Mouse (Mus musculus) thymus, adult 2 months (tissue): ENCODE results near the gene Sec24c. TPM values are rescaled to one million over a fixed set of nuclear protein-coding genes. Genes with fewer than 3 reads are reported as not detected.

Source experiments
- DNase-seq: peaks from one replicate; pipeline ENCODE4 v3.0.0; 2021
- H3K27ac ChIP-seq: fragments of 200-500 bp; 2 replicates; pipeline ENCODE4 v1.5.1; 2012; ENCODE audit warnings: low read length, control low read depth; ENCODE audit not compliant: control insufficient read depth, insufficient read depth
- H3K27me3 ChIP-seq: fragments of 200-500 bp; 2 replicates; pipeline ENCODE4 v1.6.1; 2012; ENCODE audit warnings: mild to moderate bottlenecking, low read length, moderate library complexity, mixed read lengths; ENCODE audit not compliant: control insufficient read depth, insufficient read depth
- H3K36me3 ChIP-seq: fragments of 200-500 bp; 2 replicates; pipeline ENCODE4 v1.6.1; 2012; ENCODE audit warnings: mild to moderate bottlenecking, low read length, moderate library complexity; ENCODE audit not compliant: control insufficient read depth, insufficient read depth
- H3K4me1 ChIP-seq: fragments of 200-500 bp; replicated peaks from 2 replicates; pipeline ENCODE4 v1.6.1; 2012; ENCODE audit warnings: low read length; ENCODE audit not compliant: control insufficient read depth, insufficient read depth
- H3K4me3 ChIP-seq: fragments of 200-500 bp; 2 replicates; pipeline ENCODE4 v1.5.1; 2012; ENCODE audit warnings: mild to moderate bottlenecking, low read length, control low read depth, moderate library complexity; ENCODE audit not compliant: control insufficient read depth, insufficient read depth
- CTCF ChIP-seq: fragments of 200-500 bp; IDR thresholded peaks from 2 replicates; pipeline ENCODE4 v1.5.1; 2012; ENCODE audit warnings: mild to moderate bottlenecking, control low read depth, low read length, moderate library complexity, borderline replicate concordance; ENCODE audit not compliant: control insufficient read depth, poor library complexity, insufficient read depth; ENCODE audit errors: extremely low read depth
- POLR2A ChIP-seq: fragments of 200-500 bp; IDR thresholded peaks from 2 replicates; pipeline ENCODE4 v1.6.1; 2012; ENCODE audit warnings: mild to moderate bottlenecking, low read length, control low read depth, moderate library complexity; ENCODE audit not compliant: control insufficient read depth, poor library complexity, insufficient read depth; ENCODE audit errors: extremely low read depth
- WGBS: fragments of 180-500 bp; shearing (Covaris S2); methylation state at CpG from one replicate; pipeline ENCODE4 v1.1.7; 2018; 5-methylcytosine and 5-hydroxymethylcytosine counted together
- polyA plus RNA-seq: library from polyadenylated mRNA; depleted of rRNA; stranded (reverse); fragments of >200 nt; gene quantifications from 2 replicates; pipeline ENCODE4 v1.2.3, GENCODE M21; 2012

The Sec24c gene
- polyA plus RNA-seq, 1 experiment = 486 TPM

GRCm38 (mm10) chr14:20718443-20718842 is 44.3 kb downstream of the Sec24c start:
- TF ChIP-seq POLR2A (no peak), CTCF (no peak)

GRCm38 (mm10) chr14:20719767-20720166 is 45.7 kb downstream of the Sec24c start:
- no peak for TF ChIP-seq POLR2A
- TF ChIP-seq CTCF = no peak
- Histone ChIP-seq H3K27me3 (no peaks in the 10 kb centered on the region), H3K4me3 (no peak overlapping the region), H3K36me3 (peaks cover 60% of the 10 kb centered on the region), H3K4me1 (no peaks in the 10 kb centered on the region), H3K27ac (no peak overlapping the region)
- DNase-seq = no peak
- 99% methylated on average over 12 of the region's 12 CpGs for WGBS

More at GRCm38 (mm10) chr14:20718443-20718842, 44.3 kb downstream of the Sec24c start:
- H3K27ac ChIP-seq = no peak overlapping the region
- no peaks in the 10 kb centered on the region for H3K4me1 ChIP-seq
- H3K36me3 ChIP-seq = peaks cover 72% of the 10 kb centered on the region
- no peak overlapping the region for H3K4me3 ChIP-seq
- no peak for DNase-seq
- 95% methylated on average over 10 of the region's 10 CpGs for WGBS
- H3K27me3 ChIP-seq = no peaks in the 10 kb centered on the region

DNA sequence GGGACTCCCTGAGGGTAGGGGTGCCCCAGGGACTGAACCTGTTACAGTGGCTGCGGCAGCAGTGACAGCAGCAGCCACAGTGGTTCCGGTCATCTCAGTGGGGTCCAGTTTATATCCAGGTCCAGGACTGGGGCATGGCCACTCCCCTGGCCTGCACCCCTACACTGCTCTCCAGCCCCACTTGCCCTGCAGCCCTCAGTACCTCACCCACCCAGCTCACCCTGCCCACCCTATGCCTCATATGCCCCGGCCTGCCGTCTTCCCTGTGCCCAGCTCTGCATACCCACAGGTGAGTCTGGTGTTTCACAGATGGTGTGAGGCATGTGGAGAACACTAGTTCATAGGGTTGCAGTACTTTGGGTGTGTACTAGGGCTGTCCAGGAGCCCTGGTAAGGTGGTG is 47.3 kb downstream of the Sec24c start:
- Histone ChIP-seq H3K27ac (no peak overlapping the region), H3K27me3 (no peaks in the 10 kb centered on the region), H3K4me3 (no peak overlapping the region), H3K36me3 (peaks cover 51% of the 10 kb centered on the region), H3K4me1 (no peaks in the 10 kb centered on the region)
- WGBS = 100% methylated on average over 3 of the region's 4 CpGs
- TF ChIP-seq CTCF (no peak), POLR2A (no peak)
- no peak for DNase-seq

GRCm38 (mm10) chr14:20723006-20723405 is 48.9 kb downstream of the Sec24c start:
- no peaks in the 10 kb centered on the region for H3K4me1 ChIP-seq
- no peak overlapping the region for H3K27ac ChIP-seq
- H3K36me3 ChIP-seq = peaks cover 56% of the 10 kb centered on the region
- no peak for DNase-seq
- WGBS = 98% methylated on average over 12 of the region's 12 CpGs
- no peak for TF ChIP-seq POLR2A
- TF ChIP-seq CTCF = no peak
- no peak overlapping the region for H3K4me3 ChIP-seq
- H3K27me3 ChIP-seq = no peaks in the 10 kb centered on the region

DNA sequence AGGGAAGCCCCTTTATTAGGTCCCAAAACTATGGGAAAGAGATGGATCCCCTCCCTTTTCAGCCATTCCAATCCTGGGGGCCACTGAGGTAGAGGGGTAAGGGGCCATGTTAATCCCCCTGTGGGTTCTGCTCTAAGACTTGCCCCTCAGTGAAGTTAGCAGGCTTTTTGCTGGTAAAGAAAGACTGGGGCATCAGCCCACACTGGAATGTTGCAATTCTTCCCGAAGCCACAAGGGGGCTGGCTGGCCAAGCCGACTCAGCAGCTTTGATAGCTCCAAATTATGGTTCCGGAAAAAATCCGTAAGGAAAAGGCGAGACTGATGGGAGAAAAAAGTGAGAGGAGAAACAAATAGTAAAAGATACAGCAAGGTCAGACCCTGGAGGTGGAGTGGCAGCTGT is 49.9 kb downstream of the Sec24c start:
- Histone ChIP-seq H3K4me1 (no peaks in the 10 kb centered on the region), H3K27me3 (no peaks in the 10 kb centered on the region), H3K4me3 (no peak overlapping the region), H3K27ac (no peak overlapping the region), H3K36me3 (peaks cover 53% of the 10 kb centered on the region)
- TF ChIP-seq POLR2A (no peak), CTCF (peak; percentile 75; the same call in 1 of the 2 replicates)
- 35% methylated on average over 5 of the region's 5 CpGs for WGBS
- peak; percentile 54 for DNase-seq

GRCm38 (mm10) chr14:20725660-20726339 is 51.7 kb downstream of the Sec24c start:
- no peaks in the 10 kb centered on the region for H3K27me3 ChIP-seq
- peaks cover 40% of the 10 kb centered on the region for H3K36me3 ChIP-seq
- no peak for TF ChIP-seq CTCF
- no peak for TF ChIP-seq POLR2A
- H3K27ac ChIP-seq = no peak overlapping the region
- H3K4me3 ChIP-seq = no peak overlapping the region
- 84% methylated on average over 6 of the region's 6 CpGs for WGBS
- no peaks in the 10 kb centered on the region for H3K4me1 ChIP-seq
- no peak for DNase-seq
